Mouse (Mus musculus): ENCODE measurements around the gene Ppm1b.
A peak's percentile ranks its signal among the peaks of the same experiment; 100 is the strongest.

Ppm1b gene

GRCm38 (mm10) chr17:85020343-85020742, 63.8 kb downstream of the Ppm1b start:
- DNase-seq (ENCODE audit: low read depth in 2 of 2, low spot score in 2 of 2), result no peak

DNA sequence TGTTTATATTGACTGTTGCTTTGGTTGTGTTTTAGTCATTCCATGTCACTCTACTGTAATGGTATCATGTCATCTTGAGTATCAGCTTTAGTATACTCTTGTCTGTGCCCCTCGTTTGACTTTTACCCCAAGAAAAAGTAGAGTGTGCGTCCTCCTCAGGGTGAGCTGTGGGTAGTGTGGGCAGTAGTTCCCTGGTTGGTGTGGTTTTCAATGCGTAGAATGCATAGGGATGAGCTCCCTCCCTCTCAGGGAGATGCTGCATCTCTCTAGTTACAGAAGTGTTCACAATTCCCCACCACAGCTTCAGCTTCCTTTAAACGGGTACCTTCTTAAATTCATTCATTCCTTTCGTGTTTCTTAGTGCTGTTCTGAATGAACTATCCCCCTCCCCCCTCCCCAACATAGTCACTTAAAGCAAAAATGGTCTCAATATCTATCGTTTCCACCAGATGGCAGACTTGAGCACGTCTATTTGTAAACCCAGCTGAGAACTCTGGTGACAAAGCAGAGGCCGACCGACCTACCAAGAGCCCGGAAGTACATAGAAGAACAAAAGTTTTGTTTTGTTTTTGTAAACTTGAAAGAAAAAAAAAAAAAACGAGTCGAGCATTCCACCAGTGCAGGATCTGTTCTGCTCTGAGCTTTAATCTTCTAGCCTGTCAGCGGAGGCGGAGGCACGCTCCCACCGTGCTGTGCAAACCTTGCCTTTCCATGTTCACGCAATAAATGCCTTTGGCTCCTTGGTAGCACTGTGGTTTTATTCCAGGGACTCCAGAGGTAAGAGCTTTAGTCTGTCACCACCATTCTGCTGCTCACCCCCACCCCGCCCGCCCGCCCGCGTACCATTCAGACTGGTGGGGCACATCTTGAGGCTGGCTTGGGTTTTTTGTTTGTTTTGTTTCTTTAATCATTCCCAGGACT, 67.0 kb downstream of the Ppm1b start:
- peak; percentile 66 to 77 for DNase-seq (ENCODE audit: low read depth in 2 of 2, low spot score in 2 of 2)

GRCm38 (mm10) chr17:85024237-85024636, 67.7 kb downstream of the Ppm1b start:
- DNase-seq (ENCODE audit: low read depth in 2 of 2, low spot score in 2 of 2), result no peak

GRCm38 (mm10) chr17:85025151-85025550, 68.6 kb downstream of the Ppm1b start:
- DNase-seq (ENCODE audit: low read depth in 2 of 2, low spot score in 2 of 2), result no peak

GRCm38 (mm10) chr17:85026436-85026835, 69.9 kb downstream of the Ppm1b start:
- DNase-seq (ENCODE audit: low read depth in 2 of 2, low spot score in 2 of 2), result no peak

GRCm38 (mm10) chr17:85027247-85027646, 70.7 kb downstream of the Ppm1b start:
- DNase-seq (ENCODE audit: low read depth in 2 of 2, low spot score in 2 of 2), result no peak

DNA sequence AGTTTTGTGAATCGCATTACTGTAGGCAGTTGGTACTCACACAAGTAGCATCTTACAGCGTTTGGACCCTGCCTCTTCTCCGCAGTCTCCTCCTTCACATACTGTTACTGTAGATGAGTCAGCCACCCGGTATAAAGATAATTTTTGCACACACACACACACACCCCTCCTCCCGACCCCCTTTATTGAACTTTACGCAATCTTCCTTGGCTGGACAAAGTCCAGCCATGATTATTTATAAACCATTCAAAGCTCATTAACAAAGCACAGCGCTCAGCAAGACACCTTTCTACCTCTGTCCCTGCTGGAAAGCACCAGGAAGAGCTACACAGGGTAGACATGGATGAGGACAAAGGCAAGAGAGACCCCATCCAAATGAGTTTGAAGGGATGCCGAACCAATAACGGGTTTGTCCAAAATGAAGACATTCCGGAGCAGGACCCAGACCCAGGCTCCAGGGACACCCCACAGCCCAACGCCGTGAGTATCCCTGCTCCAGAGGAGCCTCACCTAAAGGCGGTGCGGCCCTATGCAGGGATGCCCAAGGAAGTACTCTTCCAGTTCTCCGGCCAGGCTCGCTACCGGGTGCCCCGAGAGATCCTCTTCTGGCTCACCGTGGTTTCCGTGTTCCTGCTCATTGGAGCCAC, 71.7 kb downstream of the Ppm1b start, which contains the start of gene Slc3a1:
TSS of gene Slc3a1 (plus strand) at position 284 of the 647 bp plus-strand sequence.
- DNase-seq (ENCODE audit: low read depth in 2 of 2, low spot score in 2 of 2), result no peak

GRCm38 (mm10) chr17:85028797-85029196, 72.3 kb downstream of the Ppm1b start:
- DNase-seq (ENCODE audit: low read depth in 2 of 2, low spot score in 2 of 2), result no peak

- DNase-seq (ENCODE audit: low read depth in 2 of 2, low spot score in 2 of 2), result no peak
Observed at GRCm38 (mm10) chr17:85030651-85031050, 74.1 kb downstream of the Ppm1b start.

DNA sequence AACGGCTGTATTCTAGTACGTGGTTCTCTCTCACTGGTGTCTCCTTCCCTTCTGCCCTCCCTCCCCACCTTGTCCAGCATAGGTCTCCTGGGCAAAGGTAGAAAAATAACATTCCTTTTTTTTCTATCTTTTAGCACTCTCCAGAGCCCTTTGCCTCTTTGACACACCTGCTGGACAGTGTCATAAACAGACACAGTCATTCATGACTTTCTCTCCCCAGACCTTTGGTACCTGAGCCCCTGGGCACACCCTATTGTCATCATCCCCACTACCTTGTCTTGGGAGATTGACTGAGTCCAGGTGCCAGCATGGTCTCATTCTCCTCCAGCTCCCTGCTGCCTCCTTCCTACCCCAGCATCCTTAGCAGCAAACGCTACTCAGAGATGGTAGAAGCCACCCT, 76.5 kb downstream of the Ppm1b start:
- no peak for DNase-seq (ENCODE audit: low read depth in 2 of 2, low spot score in 2 of 2)

DNA sequence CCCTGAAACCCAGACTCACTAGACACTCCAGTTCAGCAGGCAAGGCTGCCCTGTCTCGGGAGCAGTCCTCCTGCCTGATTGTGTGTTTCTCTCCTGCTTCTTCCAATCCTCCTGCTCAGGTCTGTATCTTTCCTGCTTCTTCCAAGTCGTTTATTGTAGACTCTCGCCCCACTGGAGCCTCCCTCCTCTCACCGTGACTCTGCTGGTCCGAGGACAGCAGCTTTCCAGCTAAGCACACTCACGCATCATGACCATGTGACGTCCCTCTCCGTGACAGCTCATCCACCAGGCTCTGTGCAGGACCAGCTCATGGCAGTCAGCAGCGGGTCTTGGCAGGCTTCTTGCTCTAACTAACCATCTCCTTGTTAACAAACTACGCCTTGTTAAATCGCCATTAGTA, 77.5 kb downstream of the Ppm1b start:
- DNase-seq (ENCODE audit: low read depth in 2 of 2, low spot score in 2 of 2), result no peak

DNA sequence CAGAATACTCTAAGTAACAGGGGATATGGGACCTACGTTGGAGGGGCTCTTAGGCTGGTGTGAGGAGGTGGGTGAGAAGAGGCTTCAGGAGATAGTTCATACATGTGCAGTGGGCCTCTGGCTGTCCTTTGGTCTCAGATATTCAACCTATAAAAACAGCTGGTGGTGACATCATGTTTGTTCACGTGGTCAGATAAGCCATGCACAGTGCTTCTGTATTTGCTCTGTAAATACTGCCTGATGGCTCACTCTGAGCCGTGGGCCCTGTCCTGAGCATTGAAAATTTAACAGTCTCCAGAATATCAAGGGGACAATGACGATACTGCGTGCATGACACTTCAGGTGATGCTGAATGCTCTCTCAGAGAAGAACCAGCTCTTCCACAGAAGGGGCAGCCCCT, 81.3 kb downstream of the Ppm1b start:
- no peak for DNase-seq (ENCODE audit: low read depth in 2 of 2, low spot score in 2 of 2)

- no peak for DNase-seq (ENCODE audit: low read depth in 2 of 2, low spot score in 2 of 2)
Observed at GRCm38 (mm10) chr17:85038311-85038710, 81.8 kb downstream of the Ppm1b start.

GRCm38 (mm10) chr17:85038761-85039160, 82.2 kb downstream of the Ppm1b start:
- no peak for DNase-seq (ENCODE audit: low read depth in 2 of 2, low spot score in 2 of 2)

DNA sequence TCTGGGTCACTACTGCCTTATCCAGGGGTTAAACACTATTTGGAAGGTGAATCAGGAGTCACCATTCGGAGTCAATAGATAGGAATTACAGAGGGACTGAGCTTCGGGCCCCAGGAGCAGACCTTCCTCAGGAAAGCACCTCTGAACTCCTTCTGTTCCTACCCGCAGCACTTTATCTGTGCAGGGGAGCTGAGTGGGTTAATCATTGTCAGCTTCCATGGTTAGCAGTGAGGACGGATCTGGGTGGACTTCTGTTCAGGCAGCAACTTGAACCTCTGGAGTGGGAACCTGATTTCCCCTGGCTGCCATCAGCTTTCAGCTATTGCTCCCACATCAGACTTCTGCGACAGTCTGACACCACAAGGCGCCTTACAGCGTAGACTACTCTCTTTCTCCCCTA, 84.4 kb downstream of the Ppm1b start:
- no peak for DNase-seq (ENCODE audit: low read depth in 2 of 2, low spot score in 2 of 2)

GRCm38 (mm10) chr17:85042419-85042818, 85.9 kb downstream of the Ppm1b start:
- DNase-seq (ENCODE audit: low read depth in 2 of 2, low spot score in 2 of 2), result no peak

GRCm38 (mm10) chr17:85043404-85043816, 86.9 kb downstream of the Ppm1b start:
- no peak for DNase-seq (ENCODE audit: low read depth in 2 of 2, low spot score in 2 of 2)

- DNase-seq (ENCODE audit: low read depth in 2 of 2, low spot score in 2 of 2), result no peak
Observed at GRCm38 (mm10) chr17:85044466-85044865, 87.9 kb downstream of the Ppm1b start.

GRCm38 (mm10) chr17:85045160-85045559, 88.6 kb downstream of the Ppm1b start:
- no peak for DNase-seq (ENCODE audit: low read depth in 2 of 2, low spot score in 2 of 2)

- DNase-seq (ENCODE audit: low read depth in 2 of 2, low spot score in 2 of 2), result no peak
Observed at GRCm38 (mm10) chr17:85048379-85048778, 91.8 kb downstream of the Ppm1b start.

DNA sequence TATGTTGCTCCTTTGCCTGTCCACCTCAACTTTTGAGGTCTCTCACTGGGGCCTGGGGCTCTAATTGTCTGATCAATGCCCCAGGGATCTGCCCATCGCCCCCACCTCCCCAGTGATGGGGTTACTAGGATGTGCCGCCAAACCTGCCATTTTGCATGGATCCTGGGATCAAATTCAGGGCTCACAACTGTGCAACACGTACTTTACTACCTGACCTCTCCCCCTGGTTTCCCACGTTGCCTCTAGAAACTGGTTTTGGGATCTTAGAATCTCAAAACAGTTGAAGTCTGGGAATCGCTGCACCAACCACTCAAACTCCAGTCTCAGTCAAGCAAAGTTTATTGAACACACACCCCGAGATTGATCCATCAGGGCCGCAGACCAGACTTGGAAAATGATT, 101.7 kb downstream of the Ppm1b start:
- DNase-seq (ENCODE audit: low read depth in 2 of 2, low spot score in 2 of 2), result no peak

- DNase-seq (ENCODE audit: low read depth in 2 of 2, low spot score in 2 of 2), result no peak
Observed at GRCm38 (mm10) chr17:85059136-85059535, 102.6 kb downstream of the Ppm1b start.

Measured in CD8-positive naive resting alpha-beta T cell, adult 2 months (primary cell).